ENCODE assay signal across 15 mouse cellular contexts in genomic region chr16:10769661-10770060, GRCm38 (mm10). TPM values are rescaled to one million over a fixed set of nuclear protein-coding genes. Genes with fewer than 3 reads are reported as not detected.
DNase-seq lines count a peak whose midpoint lies in the region; ATAC-seq and TF ChIP-seq lines count a peak whose summit lies in the region.
"Had no signal": no experiment of that assay in that cellular context is flagged by ENCODE, and none has a peak within 500 bp of the region (broad histone marks: within the 10 kb centered on the region; RNA-seq: fewer than 3 reads in every experiment).

No protein-coding gene starts in this region.

- TF ChIP-seq POLR2A in cerebellum, adult 2 months (IDR thresholded peaks at IDR 0.05; ENCODE audit: borderline replicate concordance, insufficient read depth, low read length), result no peak

- no peak for TF ChIP-seq CTCF in cerebellum, adult 2 months (IDR thresholded peaks at IDR 0.05; ENCODE audit: borderline replicate concordance, insufficient read depth, low read depth, low read length)

- ATAC-seq in CD4-positive, CD25-positive, alpha-beta regulatory T cell, adult 4 months, result peak; percentile 73
- peak; percentile 72 for ATAC-seq in inflammation-experienced regulatory T-cells, adult 6 months
- ATAC-seq: forebrain, embryonic 14.5 days had no signal

- peak overlapping the region; percentile 29; the same call in 1 of the 2 replicates for H3K27ac ChIP-seq in heart, embryonic 10.5 days
- no peak overlapping the region for H3K27ac ChIP-seq in cerebellum, adult 2 months (ENCODE audit: insufficient read depth, low read length)
- H3K27ac ChIP-seq: neural tube, embryonic 13.5 days had no signal

- no peaks in the 10 kb centered on the region for H3K9me3 ChIP-seq in heart, embryonic 10.5 days
- H3K9me3 ChIP-seq: neural tube, embryonic 13.5 days had no signal

- peaks cover 21% of the 10 kb centered on the region for H3K27me3 ChIP-seq in heart, embryonic 10.5 days (ENCODE audit: insufficient read depth, poor library complexity, severe bottlenecking)
- no peaks in the 10 kb centered on the region for H3K27me3 ChIP-seq in splenic B cell, adult 2 months (ENCODE audit: control insufficient read depth, insufficient read depth, low read length, poor library complexity, severe bottlenecking)
- no peaks in the 10 kb centered on the region for H3K27me3 ChIP-seq in cerebellum, adult 2 months (ENCODE audit: control insufficient read depth, insufficient read depth, low read length)

- no peak overlapping the region for H3K4me3 ChIP-seq in heart, embryonic 10.5 days
- H3K4me3 ChIP-seq in cerebellum, adult 2 months (replicated peaks; ENCODE audit: insufficient read depth, low read depth, low read length), result no peak overlapping the region
- H3K4me3 ChIP-seq: neural tube, embryonic 13.5 days had no signal

- WGBS in heart, embryonic 10.5 days, result 39% methylated on average over 2 of the region's 2 CpGs
- 62% methylated on average over 2 of the region's 2 CpGs for WGBS in cerebellum, adult 2 months

- no peak for DNase-seq in heart, embryonic 10.5 days (ENCODE audit: low spot score)
- no peak for DNase-seq in heart, postnatal 14 days
- DNase-seq in splenic B cell, adult 2 months (ENCODE audit: low read depth, low spot score), result peak; percentile 57
- no peak for DNase-seq in cerebellum, adult 2 months
- DNase-seq in layer of hippocampus, adult 9-10 months (ENCODE audit: low spot score), result no peak
- no peak for DNase-seq in gastrocnemius, adult 8-10 months (ENCODE audit: low spot score in 2 of 2)
- DNase-seq: kidney, adult 9 months had no signal

- H3K36me3 ChIP-seq in heart, embryonic 10.5 days, result no peaks in the 10 kb centered on the region
- no peaks in the 10 kb centered on the region for H3K36me3 ChIP-seq in splenic B cell, adult 2 months (ENCODE audit: control insufficient read depth, insufficient read depth, low read length, poor library complexity, severe bottlenecking)
- H3K36me3 ChIP-seq: neural tube, embryonic 13.5 days had no signal

- peaks cover 30% of the 10 kb centered on the region for H3K4me1 ChIP-seq in heart, embryonic 10.5 days
- no peaks in the 10 kb centered on the region for H3K4me1 ChIP-seq in cerebellum, adult 2 months (ENCODE audit: control insufficient read depth, insufficient read depth, low read length)

- intact Hi-C loops in heart, postnatal 14 days (cut with DNase I), result loop anchor here (2.0 to 5.0 kb wide), 4 partner anchors 47 to 197 kb away; no protein-coding TSS in a partner anchor

RNA-seq across cellular contexts. Expression of gene Socs1, which starts 15.7 kb away (rescaled TPM):
- polyA plus RNA-seq in heart, embryonic 10.5 days (2016; fragmentation: Nextera tagmentation; extraction: Ambion mirVana), result 3.7 and 4.1 TPM in 2 replicates
- total RNA-seq in heart, postnatal 14 days (2021), result 1 to 10 TPM in 1 of 2 experiments, under 1 TPM in 1; 0.84 to 1.9 TPM
- polyA plus RNA-seq in CD4-positive, CD25-positive, alpha-beta regulatory T cell, adult 4 months (2017; shearing (Covaris generic)), result 1 to 10 TPM; 2.5 to 3.9 TPM
- polyA plus RNA-seq in inflammation-experienced regulatory T-cells, adult 6 months (2017; shearing (Covaris generic)), result 1 to 10 TPM; 3.9 to 4.7 (median 4.3) TPM
- 1.1 and 1.3 TPM in 2 replicates for polyA plus RNA-seq in cerebellum, adult 2 months (2012; rRNA removed)
- under 1 TPM in 3 of 4 experiments, not detected in 1; 0.31 to 0.49 (median 0.35) TPM for total RNA-seq in gastrocnemius, adult 8-10 months (2022)

RNA-seq across cellular contexts. Expression of gene Tnp2, which starts 18.8 kb away (rescaled TPM):
- not detected in 2 replicates for polyA plus RNA-seq in heart, embryonic 10.5 days (2016; fragmentation: Nextera tagmentation; extraction: Ambion mirVana)
- total RNA-seq in heart, postnatal 14 days (2021), result not detected
- 1 to 10 TPM; 2.4 to 3.7 TPM for polyA plus RNA-seq in CD4-positive, CD25-positive, alpha-beta regulatory T cell, adult 4 months (2017; shearing (Covaris generic))
- polyA plus RNA-seq in inflammation-experienced regulatory T-cells, adult 6 months (2017; shearing (Covaris generic)), result 1 to 10 TPM; 6.3 to 9.8 (median 6.6) TPM
- not detected in 2 replicates for polyA plus RNA-seq in cerebellum, adult 2 months (2012; rRNA removed)
- total RNA-seq in gastrocnemius, adult 8-10 months (2022), result not detected
- total RNA-seq: left cerebral cortex, postnatal 25 days had no signal
- polyA plus RNA-seq: forebrain, embryonic 14.5 days; heart, embryonic 14.5 days; lung, embryonic 16.5 days; neural tube, embryonic 13.5 days; stomach, embryonic 14.5 days had no signal

RNA-seq across cellular contexts. Expression of gene Prm3, which starts 21.1 kb away (rescaled TPM):
- polyA plus RNA-seq in heart, embryonic 10.5 days (2016; fragmentation: Nextera tagmentation; extraction: Ambion mirVana), result not detected in 2 replicates
- total RNA-seq in heart, postnatal 14 days (2021), result not detected
- not detected for polyA plus RNA-seq in CD4-positive, CD25-positive, alpha-beta regulatory T cell, adult 4 months (2017; shearing (Covaris generic))
- polyA plus RNA-seq in inflammation-experienced regulatory T-cells, adult 6 months (2017; shearing (Covaris generic)), result not detected
- not detected in 2 replicates for polyA plus RNA-seq in cerebellum, adult 2 months (2012; rRNA removed)
- total RNA-seq in gastrocnemius, adult 8-10 months (2022), result not detected
- total RNA-seq: left cerebral cortex, postnatal 25 days had no signal
- polyA plus RNA-seq: forebrain, embryonic 14.5 days; heart, embryonic 14.5 days; lung, embryonic 16.5 days; neural tube, embryonic 13.5 days; stomach, embryonic 14.5 days had no signal

RNA-seq across cellular contexts. Expression of gene Prm2, which starts 26.3 kb away (rescaled TPM):
- not detected in 2 replicates for polyA plus RNA-seq in heart, embryonic 10.5 days (2016; fragmentation: Nextera tagmentation; extraction: Ambion mirVana)
- total RNA-seq in heart, postnatal 14 days (2021), result not detected
- polyA plus RNA-seq in CD4-positive, CD25-positive, alpha-beta regulatory T cell, adult 4 months (2017; shearing (Covaris generic)), result not detected
- polyA plus RNA-seq in inflammation-experienced regulatory T-cells, adult 6 months (2017; shearing (Covaris generic)), result not detected
- not detected in 2 replicates for polyA plus RNA-seq in cerebellum, adult 2 months (2012; rRNA removed)
- total RNA-seq in gastrocnemius, adult 8-10 months (2022), result not detected
- total RNA-seq: left cerebral cortex, postnatal 25 days had no signal
- polyA plus RNA-seq: forebrain, embryonic 14.5 days; heart, embryonic 14.5 days; lung, embryonic 16.5 days; neural tube, embryonic 13.5 days; stomach, embryonic 14.5 days had no signal

RNA-seq across cellular contexts. Expression of gene Prm1, which starts 36.0 kb away (rescaled TPM):
- polyA plus RNA-seq in heart, embryonic 10.5 days (2016; fragmentation: Nextera tagmentation; extraction: Ambion mirVana), result 0.36 TPM in 1 of 2 replicates, not detected in the other
- not detected for total RNA-seq in heart, postnatal 14 days (2021)
- under 1 TPM in 1 of 2 experiments, not detected in 1; 0.75 TPM for polyA plus RNA-seq in CD4-positive, CD25-positive, alpha-beta regulatory T cell, adult 4 months (2017; shearing (Covaris generic))
- polyA plus RNA-seq in inflammation-experienced regulatory T-cells, adult 6 months (2017; shearing (Covaris generic)), result 1 to 10 TPM in 1 of 3 experiments, not detected in 2; 1.1 TPM
- polyA plus RNA-seq in cerebellum, adult 2 months (2012; rRNA removed), result not detected in 2 replicates
- not detected for total RNA-seq in gastrocnemius, adult 8-10 months (2022)
- total RNA-seq: left cerebral cortex, postnatal 25 days had no signal
- polyA plus RNA-seq: forebrain, embryonic 14.5 days; heart, embryonic 14.5 days; lung, embryonic 16.5 days; stomach, embryonic 14.5 days had no signal
